Mouse (Mus musculus) lung, adult 2 months (tissue): ENCODE results near the gene Gyg.

Source experiments
- CTCF ChIP-seq: fragments of 200-500 bp; IDR thresholded peaks from 2 replicates; pipeline ENCODE4 v1.5.1; 2011; ENCODE audit warnings: mild to moderate bottlenecking, low read length, control low read depth; ENCODE audit not compliant: insufficient read depth
- POLR2A ChIP-seq: fragments of 200-500 bp; IDR thresholded peaks from 2 replicates; pipeline ENCODE4 v1.6.1; 2011; ENCODE audit warnings: low read depth, mild to moderate bottlenecking, control low read depth, low read length, borderline replicate concordance; ENCODE audit errors: extremely low read depth

GRCm38 (mm10) chr3:20167487-20167886, 12.4 kb upstream of the Gyg start:
- TF ChIP-seq CTCF (no peak), POLR2A (no peak)
